In the genomic region with DNA sequence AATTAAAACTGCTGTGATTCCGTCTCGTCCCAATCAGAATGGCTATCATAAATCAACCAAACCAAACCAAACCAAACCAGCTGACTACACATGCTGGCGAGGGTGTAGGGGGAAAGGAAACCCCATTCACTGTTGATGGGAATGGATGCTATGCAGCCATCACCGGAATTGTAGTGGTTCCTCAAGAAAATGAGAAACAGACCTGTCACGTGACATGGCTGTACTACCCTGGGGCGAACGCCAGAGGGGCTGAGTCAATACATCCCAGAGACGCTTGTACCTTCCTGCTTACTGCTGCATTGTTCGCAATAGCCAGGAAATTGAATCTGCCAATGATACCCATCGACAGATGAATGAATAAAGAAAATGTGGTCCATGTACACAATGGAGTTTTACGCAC, we compare ENCODE assay signal across 23 mouse cellular contexts. TPM values are rescaled to one million over a fixed set of nuclear protein-coding genes. Genes with fewer than 3 reads are reported as not detected.
DNase-seq lines count a peak whose midpoint lies in the region; ATAC-seq and TF ChIP-seq lines count a peak whose summit lies in the region.
"Had no signal": no experiment of that assay in that cellular context is flagged by ENCODE, and none has a peak within 500 bp of the region (broad histone marks: within the 10 kb centered on the region; RNA-seq: fewer than 3 reads in every experiment).

No protein-coding gene starts in this region.

- peak; percentile 18 for DNase-seq in hindbrain, embryonic 10.5 days (ENCODE audit: low spot score)
- DNase-seq in embryo, embryonic 10.5 days (ENCODE audit: low spot score) = peak; percentile 65
- peak; percentile 72 for DNase-seq in forelimb bud, embryonic 11.5 days (ENCODE audit: low read depth, low spot score)
- no peak for DNase-seq in gastrocnemius, adult 8-10 months (ENCODE audit: low spot score in 2 of 2)
- no peak for DNase-seq in kidney, postnatal 14 days
- no peak for DNase-seq in c-Kit-positive CD71-positive TER-119-positive erythroid progenitor cells, embryonic 14.5 days (ENCODE audit: low spot score)
- DNase-seq: adrenal gland, adult 2 months; cerebellum, adult 9-11 months; kidney, adult 9 months; kidney, postnatal 36 days; left cerebral cortex, postnatal 4 days; thymus, postnatal 14 days had no signal

- no peak overlapping the region for H3K27ac ChIP-seq in hindbrain, embryonic 10.5 days
- no peak overlapping the region for H3K27ac ChIP-seq in hindbrain, embryonic 16.5 days (ENCODE audit: low read depth, low read length)
- H3K27ac ChIP-seq: heart, embryonic 10.5 days; hindbrain, embryonic 12.5 days; left cerebral cortex, adult 2 months; liver, embryonic 14.5 days; lung, embryonic 15.5 days; midbrain, embryonic 15.5 days had no signal

- no peaks in the 10 kb centered on the region for H3K27me3 ChIP-seq in hindbrain, embryonic 10.5 days (ENCODE audit: insufficient read depth, poor library complexity, severe bottlenecking)
- no peaks in the 10 kb centered on the region for H3K27me3 ChIP-seq in hindbrain, embryonic 16.5 days (replicated peaks; ENCODE audit: control insufficient read depth, insufficient read depth, low read length)
- H3K27me3 ChIP-seq in myocyte (ENCODE audit: control insufficient read depth, insufficient read depth, insufficient read length) = no peaks in the 10 kb centered on the region
- H3K27me3 ChIP-seq: lung, embryonic 15.5 days; midbrain, embryonic 15.5 days had no signal

- no peaks in the 10 kb centered on the region for H3K9me3 ChIP-seq in hindbrain, embryonic 10.5 days
- no peaks in the 10 kb centered on the region for H3K9me3 ChIP-seq in hindbrain, embryonic 16.5 days (ENCODE audit: control insufficient read depth, low read length)
- H3K9me3 ChIP-seq: heart, embryonic 10.5 days; hindbrain, embryonic 12.5 days; lung, embryonic 15.5 days; midbrain, embryonic 15.5 days had no signal

- H3K36me3 ChIP-seq in hindbrain, embryonic 10.5 days = no peaks in the 10 kb centered on the region
- no peaks in the 10 kb centered on the region for H3K36me3 ChIP-seq in hindbrain, embryonic 16.5 days (ENCODE audit: control insufficient read depth, insufficient read depth, low read length)
- H3K36me3 ChIP-seq in myocyte (ENCODE audit: control insufficient read depth, insufficient read depth) = no peaks in the 10 kb centered on the region
- H3K36me3 ChIP-seq: heart, embryonic 10.5 days; hindbrain, embryonic 12.5 days; lung, embryonic 15.5 days; midbrain, embryonic 15.5 days had no signal

- H3ac ChIP-seq in myocyte (ENCODE audit: control insufficient read depth, insufficient read length) = no peak overlapping the region

- peaks cover 7% of the 10 kb centered on the region; the same call in 1 of the 2 replicates for H3K4me1 ChIP-seq in hindbrain, embryonic 10.5 days (replicated peaks)
- H3K4me1 ChIP-seq in hindbrain, embryonic 16.5 days (ENCODE audit: control insufficient read depth, insufficient read depth, low read depth, low read length) = no peaks in the 10 kb centered on the region; the same call in 1 of the 2 replicates
- H3K4me1 ChIP-seq: heart, embryonic 10.5 days; hindbrain, embryonic 12.5 days; lung, embryonic 15.5 days; midbrain, embryonic 15.5 days had no signal

- H3K4me2 ChIP-seq in hindbrain, embryonic 16.5 days (ENCODE audit: low read length) = no peak overlapping the region
- no peak overlapping the region for H3K4me2 ChIP-seq in myocyte (ENCODE audit: low read depth)
- H3K4me2 ChIP-seq: hindbrain, embryonic 12.5 days; lung, embryonic 15.5 days; midbrain, embryonic 15.5 days had no signal

- no peak for ATAC-seq in hindbrain, embryonic 16.5 days
- ATAC-seq: forebrain, embryonic 14.5 days; inflammation-experienced regulatory T-cells, adult 6 months; midbrain, embryonic 15.5 days had no signal

- TF ChIP-seq POLR2A in myocyte (IDR thresholded peaks at IDR 0.05; ENCODE audit: insufficient read length, low read depth) = no peak

- no peak overlapping the region for H3K4me3 ChIP-seq in hindbrain, embryonic 10.5 days
- no peak overlapping the region for H3K4me3 ChIP-seq in hindbrain, embryonic 16.5 days (ENCODE audit: low read length)
- no peak overlapping the region for H3K4me3 ChIP-seq in myocyte
- H3K4me3 ChIP-seq: erythroblast, embryonic 14.5 days; heart, embryonic 10.5 days; hindbrain, embryonic 12.5 days; left cerebral cortex, adult 2 months; lung, embryonic 15.5 days; midbrain, embryonic 15.5 days had no signal

- H3K79me2 ChIP-seq in myocyte (ENCODE audit: control insufficient read depth, insufficient read depth) = no peaks in the 10 kb centered on the region

- H3K9ac ChIP-seq in hindbrain, embryonic 16.5 days (ENCODE audit: low read depth, low read length) = no peak overlapping the region
- H3K9ac ChIP-seq: hindbrain, embryonic 12.5 days; liver, embryonic 14.5 days; lung, embryonic 15.5 days; midbrain, embryonic 15.5 days had no signal

- 78% methylated on average over 11 of the region's 11 CpGs for WGBS in hindbrain, embryonic 10.5 days
- WGBS in hindbrain, embryonic 16.5 days = 80% methylated on average over 11 of the region's 11 CpGs

TF ChIP-seq in myocyte, 11 proteins besides CTCF, POLR2A, EP300 and RAD21:
- TF ChIP-seq USF1 (IDR thresholded peaks at IDR 0.05; ENCODE audit: low read depth) (peak; percentile 17), REST (IDR thresholded peaks at IDR 0.05; ENCODE audit: insufficient read depth, insufficient read length) (no peak)

RNA-seq across cellular contexts. Expression of gene Tada1, which starts 29.1 kb away (rescaled TPM):
- polyA plus RNA-seq in hindbrain, embryonic 10.5 days (2016; fragmentation: Nextera tagmentation; extraction: Ambion mirVana) = 58.7 and 60.3 TPM in 2 replicates
- polyA plus RNA-seq in hindbrain, embryonic 16.5 days (2015; fragmentation: Nextera tagmentation; extraction: Ambion mirVana) = 73.8 and 77.8 TPM in 2 replicates
- polyA plus RNA-seq in myocyte (2012; fragmentation: generic; extraction: Trizol) = 11.7 TPM
- total RNA-seq in gastrocnemius, adult 8-10 months (2022) = 1 to 10 TPM; 3.7 to 5.9 (median 4.7) TPM

RNA-seq across cellular contexts. Expression of gene Pogk, which starts 59.9 kb away (rescaled TPM):
- 27.7 and 33.2 TPM in 2 replicates for polyA plus RNA-seq in hindbrain, embryonic 10.5 days (2016; fragmentation: Nextera tagmentation; extraction: Ambion mirVana)
- polyA plus RNA-seq in hindbrain, embryonic 16.5 days (2015; fragmentation: Nextera tagmentation; extraction: Ambion mirVana) = 26.8 and 37.3 TPM in 2 replicates
- 6.2 TPM for polyA plus RNA-seq in myocyte (2012; fragmentation: generic; extraction: Trizol)
- 10 to 100 TPM in 3 of 4 experiments, 1 to 10 TPM in 1; 7.7 to 12.4 (median 10.8) TPM for total RNA-seq in gastrocnemius, adult 8-10 months (2022)

Comparison
In these comparisons a context has a peak if more than half of its experiments do, and no peak if none do; other contexts are left out.
1. DNase-seq: peak in hindbrain, embryonic 10.5 days (single experiment), embryo, embryonic 10.5 days (single experiment) and forelimb bud, embryonic 11.5 days (single experiment); none in gastrocnemius, adult 8-10 months (0 of 2), kidney, postnatal 14 days (single experiment) and c-Kit-positive CD71-positive TER-119-positive erythroid progenitor cells, embryonic 14.5 days (single experiment).